Mouse (Mus musculus): Measurements from ENCODE around the gene Tnnt1.

DNA sequence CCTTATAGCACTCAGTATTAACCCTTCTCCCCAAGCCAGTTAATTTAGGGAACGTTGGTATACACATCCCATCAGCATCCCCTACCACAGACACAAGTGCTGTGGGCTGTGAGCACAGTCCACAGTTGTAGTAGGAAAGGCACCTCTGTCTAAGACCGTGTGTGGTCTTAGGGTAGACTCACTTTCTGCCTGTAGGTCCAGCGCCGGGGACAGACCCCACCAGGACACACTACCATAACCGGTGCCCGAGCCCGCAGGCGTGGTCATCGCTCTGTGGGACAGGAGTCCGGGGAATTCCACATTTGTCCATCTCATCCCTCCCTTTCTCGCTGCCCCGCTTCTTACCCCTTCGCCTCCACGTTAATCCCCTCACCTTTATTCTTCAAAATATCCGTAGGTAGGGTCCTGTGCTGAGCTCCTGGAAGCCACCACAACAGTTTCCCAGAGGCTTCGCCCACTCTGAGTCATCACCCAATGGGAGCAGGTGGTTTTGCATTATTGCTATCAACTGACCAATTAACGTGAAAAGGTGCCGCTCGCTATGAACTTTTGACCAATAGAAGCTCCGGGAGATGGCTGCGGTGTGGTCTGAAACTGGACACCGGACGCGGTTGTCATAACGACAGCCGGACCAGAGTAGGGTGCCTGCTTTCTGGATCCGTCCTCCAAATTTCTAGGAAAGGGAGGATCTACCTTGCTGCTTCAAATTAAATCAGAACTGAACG is 16.0 kb upstream of the Tnnt1 start, which contains the start of gene Dnaaf3:
- TF ChIP-seq CTCF (IDR thresholded peaks at IDR 0.05; ENCODE audit: borderline replicate concordance, insufficient read depth, low read length) (no peak), POLR2A (IDR thresholded peaks at IDR 0.05; ENCODE audit: low read depth, low read length) (no peak)
